Mouse (Mus musculus) hindbrain, postnatal 0 days (tissue): ENCODE measurements at regions not wholly inside any gene's neighbourhood (a gene's known extent, or its start where the extent isn't known, plus 50 kb on each side); places are given as distances from the start of the nearest gene placed in this dataset.

Experiments used
- ATAC-seq: fragments of 200-750 bp; cut with Nextera tagmentation; 2 replicates; pipeline ENCODE4 v1.8.0; 2017; ENCODE audit warnings: mild to moderate bottlenecking, moderate TSS enrichment, moderate library complexity
- DNase-seq: peaks from one replicate; pipeline ENCODE4 v3.0.0-alpha.2; 2015; ENCODE audit warnings: low spot score
- H3K27ac ChIP-seq: fragments of 300-500 bp; sonication (generic); 2 replicates; pipeline ENCODE4 v1.5.1; 2014; ENCODE audit warnings: mild to moderate bottlenecking
- H3K27me3 ChIP-seq: fragments of 300-500 bp; sonication (generic); 2 replicates; pipeline ENCODE4 v1.6.1; 2014; ENCODE audit warnings: low read length, mixed read lengths; ENCODE audit not compliant: insufficient read depth
- H3K36me3 ChIP-seq: fragments of 300-500 bp; sonication (generic); 2 replicates; pipeline ENCODE4 v1.6.1; 2014; ENCODE audit warnings: low read length, mixed read lengths; ENCODE audit not compliant: insufficient read depth
- H3K4me1 ChIP-seq: fragments of 300-500 bp; sonication (generic); 2 replicates; pipeline ENCODE4 v1.6.1; 2014; ENCODE audit warnings: antibody characterized with exemption, low read length, mixed read lengths; ENCODE audit not compliant: insufficient read depth
- H3K4me2 ChIP-seq: fragments of 300-500 bp; sonication (generic); 2 replicates; pipeline ENCODE4 v1.6.1; 2014; ENCODE audit warnings: low read depth, mild to moderate bottlenecking, low read length, moderate library complexity, mixed read lengths
- H3K4me3 ChIP-seq: fragments of 300-500 bp; sonication (generic); 2 replicates; pipeline ENCODE4 v1.5.1; 2014; ENCODE audit warnings: low read length
- H3K9ac ChIP-seq: fragments of 300-500 bp; sonication (generic); replicated peaks from 2 replicates; pipeline ENCODE4 v1.6.1; 2014; ENCODE audit warnings: mild to moderate bottlenecking, low read length, moderate library complexity, mixed read lengths
- H3K9me3 ChIP-seq: fragments of 300-500 bp; sonication (generic); 2 replicates; pipeline ENCODE4 v1.6.1; 2016; ENCODE audit warnings: low read length, mixed read lengths
- CTCF ChIP-seq: IDR thresholded peaks from 2 replicates; pipeline ENCODE4 v1.5.1; 2016; ENCODE audit warnings: antibody characterized with exemption, control low read depth, low read depth
- WGBS: fragments of 180-500 bp; shearing (Covaris S2); extraction: QIAGEN DNeasy Blood & Tissue Kit; methylation state at CpG from one replicate; pipeline ENCODE4 v1.1.7; 2014; 5-methylcytosine and 5-hydroxymethylcytosine counted together

GRCm38 (mm10) chr3:38046611-38047010 is 322.3 kb upstream of the Gm5148 start:
- Histone ChIP-seq H3K4me3 (no peak overlapping the region), H3K4me2 (no peak overlapping the region), H3K9me3 (no peaks in the 10 kb centered on the region), H3K27ac (no peak overlapping the region), H3K9ac (no peak overlapping the region), H3K4me1 (no peaks in the 10 kb centered on the region), H3K36me3 (no peaks in the 10 kb centered on the region), H3K27me3 (no peaks in the 10 kb centered on the region)
- TF ChIP-seq CTCF: no peak
- DNase-seq (no peak), ATAC-seq (no peak)
- WGBS: 74% methylated on average over 4 of the region's 4 CpGs

DNA sequence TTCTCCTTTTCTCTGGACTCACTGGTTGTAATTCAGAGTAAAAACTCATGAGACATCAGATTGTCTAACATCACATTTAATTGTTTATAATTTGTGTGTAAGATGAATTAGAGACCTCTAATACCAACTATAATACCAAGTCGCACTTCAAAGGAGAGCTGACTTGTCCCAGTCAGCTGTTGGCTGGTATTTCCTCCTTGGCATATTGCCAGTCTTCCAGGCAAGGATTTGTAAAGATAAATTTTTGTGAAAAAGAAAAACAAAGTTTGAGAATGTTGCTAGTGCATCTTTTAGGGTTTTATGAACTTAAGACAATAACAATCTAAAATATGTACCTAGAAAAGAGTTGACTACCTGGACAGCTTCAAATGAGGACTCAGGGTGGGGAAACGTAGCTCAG is 321.7 kb upstream of the Gm5148 start:
- DNase-seq (no peak), ATAC-seq (no peak)
- H3K4me3 ChIP-seq: no peak overlapping the region
- no peaks in the 10 kb centered on the region for H3K36me3 ChIP-seq
- H3K9ac ChIP-seq: no peak overlapping the region
- 0 out of 2 replicates have a peak overlapping the region, but pooled peaks have one; percentile 24 for H3K4me2 ChIP-seq
- WGBS: 59% methylated on average over 2 of the region's 2 CpGs
- H3K9me3 ChIP-seq: no peaks in the 10 kb centered on the region
- no peak for TF ChIP-seq CTCF
- H3K27ac ChIP-seq: no peak overlapping the region
- H3K27me3 ChIP-seq: no peaks in the 10 kb centered on the region
- H3K4me1 ChIP-seq: no peaks in the 10 kb centered on the region

DNA sequence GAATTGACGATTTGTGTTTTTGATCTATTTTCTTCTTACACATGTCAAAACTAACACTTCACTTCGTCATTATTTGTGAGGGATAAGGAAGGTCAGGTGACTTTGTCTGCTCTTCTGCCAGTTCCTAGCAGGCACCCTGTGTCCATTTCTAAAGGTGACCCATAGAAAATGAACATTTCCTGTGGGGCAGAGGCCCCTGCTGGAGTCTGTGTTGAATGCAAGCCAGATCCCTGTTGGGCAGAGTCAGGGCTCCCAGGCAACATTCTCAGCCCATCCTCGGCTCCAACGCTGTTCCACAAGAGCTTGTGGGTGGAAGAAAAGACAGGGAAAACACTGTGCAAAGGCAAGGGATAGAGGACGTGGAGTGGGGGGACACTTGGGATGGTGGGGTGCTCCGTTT is 321.2 kb upstream of the Gm5148 start:
- ATAC-seq (no peak), DNase-seq (peak; percentile 66)
- no peaks in the 10 kb centered on the region for H3K36me3 ChIP-seq
- H3K4me3 ChIP-seq: no peak overlapping the region
- H3K27ac ChIP-seq: no peak overlapping the region
- peak overlapping the region; percentile 24; the same call in 1 of the 2 replicates for H3K4me2 ChIP-seq
- H3K27me3 ChIP-seq: no peaks in the 10 kb centered on the region
- H3K4me1 ChIP-seq: no peaks in the 10 kb centered on the region
- H3K9ac ChIP-seq: no peak overlapping the region
- peak; percentile 54 for TF ChIP-seq CTCF
- 34% methylated on average over 6 of the region's 6 CpGs for WGBS
- H3K9me3 ChIP-seq: no peaks in the 10 kb centered on the region

DNA sequence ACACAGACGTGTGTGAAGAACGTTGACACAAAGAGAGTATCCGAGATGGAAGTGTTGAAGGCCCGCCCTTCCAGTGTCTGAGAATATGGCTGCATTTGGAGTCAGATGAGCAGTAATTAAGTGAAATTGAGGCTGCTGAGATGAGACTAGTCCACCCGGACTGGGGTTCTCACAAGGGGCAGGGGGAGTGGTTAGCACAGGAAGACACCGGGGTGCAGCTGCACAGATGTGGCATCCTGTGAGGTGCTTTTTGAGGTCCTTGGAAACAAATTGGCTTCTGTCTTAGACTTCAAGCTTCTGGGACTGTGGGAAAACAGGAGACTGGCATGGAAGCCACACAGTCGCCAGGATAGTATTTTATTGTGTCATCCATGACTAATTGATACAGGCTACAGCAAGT is 320.0 kb upstream of the Gm5148 start:
- no peaks in the 10 kb centered on the region for H3K4me1 ChIP-seq
- no peak overlapping the region for H3K9ac ChIP-seq
- no peak overlapping the region for H3K4me3 ChIP-seq
- ATAC-seq: no peak
- H3K9me3 ChIP-seq: no peaks in the 10 kb centered on the region
- 67% methylated on average over 7 of the region's 7 CpGs for WGBS
- no peaks in the 10 kb centered on the region for H3K36me3 ChIP-seq
- H3K27me3 ChIP-seq: no peaks in the 10 kb centered on the region
- no peak for DNase-seq
- H3K4me2 ChIP-seq: no peak overlapping the region
- no peak overlapping the region for H3K27ac ChIP-seq
- no peak for TF ChIP-seq CTCF

DNA sequence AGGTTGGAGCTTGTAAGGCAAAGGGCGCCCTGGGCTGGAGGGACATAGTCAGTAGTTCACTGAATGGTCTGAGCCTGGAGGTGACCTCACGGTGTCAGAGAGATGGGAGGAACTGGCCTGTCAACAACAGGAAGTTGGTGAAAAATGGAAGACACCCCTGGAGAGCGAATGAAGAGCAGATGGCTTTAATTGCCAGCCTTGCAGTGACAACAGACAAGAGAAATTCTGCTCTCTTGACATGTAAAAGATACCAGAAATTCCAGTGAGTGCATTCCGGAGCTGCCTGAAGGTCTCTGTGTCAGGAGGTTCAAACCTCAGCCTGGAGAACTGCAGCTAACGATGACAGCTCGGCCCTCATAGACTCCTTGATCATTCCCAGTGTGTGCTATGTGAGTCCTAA is 318.3 kb upstream of the Gm5148 start:
- no peaks in the 10 kb centered on the region for H3K27me3 ChIP-seq
- no peak for TF ChIP-seq CTCF
- H3K4me3 ChIP-seq: no peak overlapping the region
- H3K4me2 ChIP-seq: no peak overlapping the region
- no peak overlapping the region for H3K27ac ChIP-seq
- H3K36me3 ChIP-seq: no peaks in the 10 kb centered on the region
- no peaks in the 10 kb centered on the region for H3K9me3 ChIP-seq
- 79% methylated on average over 6 of the region's 6 CpGs for WGBS
- no peak overlapping the region for H3K9ac ChIP-seq
- no peaks in the 10 kb centered on the region for H3K4me1 ChIP-seq
- DNase-seq: no peak
- no peak for ATAC-seq

DNA sequence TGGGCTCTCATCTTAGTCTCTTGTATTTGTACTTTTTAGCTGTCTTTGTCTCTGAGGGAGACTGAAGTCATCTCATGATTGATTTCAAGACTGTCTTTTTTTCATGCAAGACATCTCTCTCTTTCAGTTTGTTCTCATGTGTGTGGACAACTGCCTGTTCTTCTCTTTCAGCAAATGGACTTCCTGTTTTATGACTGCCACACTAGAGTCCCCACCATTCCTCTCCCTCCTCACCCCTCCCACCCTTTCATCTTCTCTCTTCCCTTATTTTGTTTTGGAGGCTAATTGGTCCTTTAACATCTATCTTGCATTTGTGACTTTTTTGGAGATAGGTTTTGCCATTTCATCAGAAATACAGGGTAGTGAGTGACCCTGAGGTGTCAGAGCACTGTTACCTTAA is 311.8 kb upstream of the Gm5148 start:
- no peak for DNase-seq
- Histone ChIP-seq H3K4me1 (no peaks in the 10 kb centered on the region), H3K4me3 (no peak overlapping the region), H3K9ac (no peak overlapping the region), H3K4me2 (no peak overlapping the region), H3K27me3 (no peaks in the 10 kb centered on the region), H3K36me3 (no peaks in the 10 kb centered on the region), H3K27ac (no peak overlapping the region), H3K9me3 (no peaks in the 10 kb centered on the region)
- no peak for ATAC-seq
- no peak for TF ChIP-seq CTCF

DNA sequence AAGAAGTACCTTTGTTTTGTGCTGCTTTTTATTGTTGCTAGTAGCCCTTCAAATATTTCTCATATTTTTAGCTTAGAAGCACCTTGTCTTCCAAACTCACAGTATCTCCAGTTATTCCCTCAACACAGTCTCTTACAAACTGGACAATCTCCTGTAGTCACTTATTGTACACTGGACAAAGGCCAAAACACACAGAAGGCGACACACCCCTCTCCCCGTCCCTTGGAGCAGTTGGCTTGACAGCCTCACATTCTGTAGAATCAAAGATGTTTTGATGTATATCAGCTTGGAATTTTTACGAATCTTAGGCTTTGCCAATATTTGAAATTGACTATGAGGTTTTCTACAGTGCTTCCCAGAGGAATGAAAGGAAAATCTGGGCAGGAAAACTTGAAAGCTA is 309.8 kb upstream of the Gm5148 start:
- no peak overlapping the region for H3K27ac ChIP-seq
- DNase-seq (no peak), ATAC-seq (no peak)
- TF ChIP-seq CTCF: no peak
- H3K4me3 ChIP-seq: no peak overlapping the region
- no peaks in the 10 kb centered on the region for H3K27me3 ChIP-seq
- no peak overlapping the region for H3K9ac ChIP-seq
- no peak overlapping the region for H3K4me2 ChIP-seq
- no peaks in the 10 kb centered on the region for H3K9me3 ChIP-seq
- H3K4me1 ChIP-seq: no peaks in the 10 kb centered on the region
- 52% methylated on average over 3 of the region's 3 CpGs for WGBS
- H3K36me3 ChIP-seq: no peaks in the 10 kb centered on the region
